Mouse (Mus musculus) heart, postnatal 0 days (tissue): ENCODE results near the gene Ufd1.

Experiments
- CTCF ChIP-seq: IDR thresholded peaks from 2 replicates; pipeline ENCODE4 v1.5.1; 2016; ENCODE audit warnings: antibody characterized with exemption, control low read depth, low read depth
- EP300 ChIP-seq: IDR thresholded peaks from 2 replicates; pipeline ENCODE4 v1.6.1; 2016; ENCODE audit warnings: antibody characterized with exemption, low read depth

- TF ChIP-seq CTCF, result no peak
- TF ChIP-seq EP300, result 0 out of 2 replicates have a peak, but pooled peaks have one; percentile 70
Observed at GRCm38 (mm10) chr16:18811468-18812384, at the start of gene Ufd1, which contains the start of gene Cdc45.
